Mouse (Mus musculus): ENCODE data around the gene Gm12166.
"Not testable (repeated sequence)": the region's sequence is repeated elsewhere in the genome, so short reads cannot be mapped to it uniquely, and the experiment has no call there.

Gm12166 gene

GRCm38 (mm10) chr11:46055896-46056769, 4.0 kb upstream of the Gm12166 start, which contains the start of gene Adam19:
Gene Adam19 (plus strand): TSS chr11:46055992.
- DNase-seq (ENCODE audit: low read depth, low spot score), result no peak

GRCm38 (mm10) chr11:46054911-46055895, 3.1 kb upstream of the Gm12166 start:
- no peak for DNase-seq (ENCODE audit: low read depth, low spot score)

GRCm38 (mm10) chr11:46054311-46054710, 2.2 kb upstream of the Gm12166 start:
- no peak for DNase-seq (ENCODE audit: low read depth, low spot score)

- DNase-seq (ENCODE audit: low read depth, low spot score), result not testable (repeated sequence)
These were observed 1.3 kb upstream of the Gm12166 start for GRCm38 (mm10) chr11:46053457-46053856.

- no peak for DNase-seq (ENCODE audit: low read depth, low spot score)
These were observed 4.9 kb downstream of the Gm12166 start for GRCm38 (mm10) chr11:46047264-46047663.

- DNase-seq (ENCODE audit: low read depth, low spot score), result no peak
These were observed 7.3 kb downstream of the Gm12166 start for GRCm38 (mm10) chr11:46044781-46045180.

GRCm38 (mm10) chr11:46041607-46042267, 10.4 kb downstream of the Gm12166 start:
- DNase-seq (ENCODE audit: low read depth, low spot score), result no peak

- no peak for DNase-seq (ENCODE audit: low read depth, low spot score)
These were observed 11.1 kb downstream of the Gm12166 start for GRCm38 (mm10) chr11:46040841-46041556.

- DNase-seq (ENCODE audit: low read depth, low spot score), result no peak
These were observed 12.8 kb downstream of the Gm12166 start for GRCm38 (mm10) chr11:46039335-46039734.

- DNase-seq (ENCODE audit: low read depth, low spot score), result no peak
These were observed 13.2 kb downstream of the Gm12166 start for GRCm38 (mm10) chr11:46038901-46039300.

GRCm38 (mm10) chr11:46036374-46036773, 15.7 kb downstream of the Gm12166 start:
- DNase-seq (ENCODE audit: low read depth, low spot score), result no peak

- no peak for DNase-seq (ENCODE audit: low read depth, low spot score)
These were observed 19.2 kb downstream of the Gm12166 start for GRCm38 (mm10) chr11:46032956-46033355.

- no peak for DNase-seq (ENCODE audit: low read depth, low spot score)
These were observed 20.7 kb downstream of the Gm12166 start for GRCm38 (mm10) chr11:46031470-46031869.

GRCm38 (mm10) chr11:46030026-46030425, 22.1 kb downstream of the Gm12166 start:
- no peak for DNase-seq (ENCODE audit: low read depth, low spot score)

- DNase-seq (ENCODE audit: low read depth, low spot score), result no peak
These were observed 22.6 kb downstream of the Gm12166 start for GRCm38 (mm10) chr11:46029485-46029884.

GRCm38 (mm10) chr11:46027952-46028814, 23.9 kb downstream of the Gm12166 start:
- DNase-seq (ENCODE audit: low read depth, low spot score), result no peak

- DNase-seq (ENCODE audit: low read depth, low spot score), result no peak
These were observed 26.1 kb downstream of the Gm12166 start for GRCm38 (mm10) chr11:46025962-46026392.

GRCm38 (mm10) chr11:46022983-46023382, 29.1 kb downstream of the Gm12166 start:
- DNase-seq (ENCODE audit: low read depth, low spot score), result no peak

- no peak for DNase-seq (ENCODE audit: low read depth, low spot score)
These were observed 30.3 kb downstream of the Gm12166 start for GRCm38 (mm10) chr11:46021850-46022249.

GRCm38 (mm10) chr11:46020246-46020645, 31.9 kb downstream of the Gm12166 start:
- no peak for DNase-seq (ENCODE audit: low read depth, low spot score)
